Mouse (Mus musculus): ENCODE results near the gene Cebpz. TPM values are rescaled to one million over a fixed set of nuclear protein-coding genes. Genes with fewer than 3 reads are reported as not detected.
A peak's percentile ranks its signal among the peaks of the same experiment; 100 is the strongest.

Gene Cebpz
- polyA plus RNA-seq, 1 experiment, result 1.0 TPM

GRCm38 (mm10) chr17:78906892-78907291, 30.0 kb downstream of the Cebpz start, which contains the start of gene Sult6b1:
Sult6b1 (minus strand) TSS chr17:78906992.
- TF ChIP-seq POLR2A (IDR thresholded peaks at IDR 0.05; ENCODE audit: low read depth, low read length) (no peak), CTCF (IDR thresholded peaks at IDR 0.05; ENCODE audit: extremely low read depth, insufficient read length, insufficient replicate concordance, low read depth, low read length) (no peak)
- Histone ChIP-seq H3K36me3 (ENCODE audit: control insufficient read depth, insufficient read depth, low read length) (no peaks in the 10 kb centered on the region), H3K27ac (ENCODE audit: insufficient read depth, low read depth, low read length) (no peak within 1 kb of the TSS), H3K4me3 (ENCODE audit: low read depth, low read length) (no peak within 1 kb of the TSS), H3K27me3 (ENCODE audit: control insufficient read depth, insufficient read depth, low read length) (no peaks in the 10 kb centered on the region), H3K4me1 (ENCODE audit: control insufficient read depth, insufficient read depth, insufficient read length, low read length) (peaks cover 3% of the 10 kb centered on the region; the same call in 1 of the 2 replicates)
- 86% methylated on average over 5 of the region's 5 CpGs for WGBS

- no peak for TF ChIP-seq POLR2A (IDR thresholded peaks at IDR 0.05; ENCODE audit: low read depth, low read length)
- no peak for TF ChIP-seq CTCF (IDR thresholded peaks at IDR 0.05; ENCODE audit: extremely low read depth, insufficient read length, insufficient replicate concordance, low read depth, low read length)
- H3K4me1 ChIP-seq (ENCODE audit: control insufficient read depth, insufficient read depth, insufficient read length, low read length), result no peaks in the 10 kb centered on the region
- H3K4me3 ChIP-seq (ENCODE audit: low read depth, low read length), result no peak overlapping the region
- no peaks in the 10 kb centered on the region for H3K36me3 ChIP-seq (ENCODE audit: control insufficient read depth, insufficient read depth, low read length)
- 72% methylated on average over 2 of the region's 2 CpGs for WGBS
- H3K27ac ChIP-seq (ENCODE audit: insufficient read depth, low read depth, low read length), result no peak overlapping the region
- no peaks in the 10 kb centered on the region for H3K27me3 ChIP-seq (ENCODE audit: control insufficient read depth, insufficient read depth, low read length)
Measured at GRCm38 (mm10) chr17:78903158-78903557, 33.7 kb downstream of the Cebpz start.

- 13% methylated on average over 8 of the region's 8 CpGs for WGBS
- Histone ChIP-seq H3K4me1 (ENCODE audit: control insufficient read depth, insufficient read depth, insufficient read length, low read length) (no peaks in the 10 kb centered on the region), H3K4me3 (ENCODE audit: low read depth, low read length) (peak overlapping the region; percentile 30; the same call in 1 of the 2 replicates), H3K27ac (ENCODE audit: insufficient read depth, low read depth, low read length) (no peak overlapping the region), H3K27me3 (ENCODE audit: control insufficient read depth, insufficient read depth, low read length) (no peaks in the 10 kb centered on the region), H3K36me3 (ENCODE audit: control insufficient read depth, insufficient read depth, low read length) (no peaks in the 10 kb centered on the region)
- TF ChIP-seq POLR2A (IDR thresholded peaks at IDR 0.05; ENCODE audit: low read depth, low read length) (no peak), CTCF (IDR thresholded peaks at IDR 0.05; ENCODE audit: extremely low read depth, insufficient read length, insufficient replicate concordance, low read depth, low read length) (peak; percentile 58; the same call in 1 of the 2 replicates)
Measured at GRCm38 (mm10) chr17:78895394-78895793, 41.5 kb downstream of the Cebpz start.

GRCm38 (mm10) chr17:78894991-78895390, 41.9 kb downstream of the Cebpz start:
- H3K27ac ChIP-seq (ENCODE audit: insufficient read depth, low read depth, low read length), result no peak overlapping the region
- H3K4me1 ChIP-seq (ENCODE audit: control insufficient read depth, insufficient read depth, insufficient read length, low read length), result no peaks in the 10 kb centered on the region
- WGBS, result 69% methylated on average over 7 of the region's 7 CpGs
- H3K36me3 ChIP-seq (ENCODE audit: control insufficient read depth, insufficient read depth, low read length), result no peaks in the 10 kb centered on the region
- no peak overlapping the region for H3K4me3 ChIP-seq (ENCODE audit: low read depth, low read length)
- H3K27me3 ChIP-seq (ENCODE audit: control insufficient read depth, insufficient read depth, low read length), result no peaks in the 10 kb centered on the region
- TF ChIP-seq POLR2A (IDR thresholded peaks at IDR 0.05; ENCODE audit: low read depth, low read length), result no peak
- no peak for TF ChIP-seq CTCF (IDR thresholded peaks at IDR 0.05; ENCODE audit: extremely low read depth, insufficient read length, insufficient replicate concordance, low read depth, low read length)

- TF ChIP-seq CTCF (IDR thresholded peaks at IDR 0.05; ENCODE audit: extremely low read depth, insufficient read length, insufficient replicate concordance, low read depth, low read length), result no peak
- TF ChIP-seq POLR2A (IDR thresholded peaks at IDR 0.05; ENCODE audit: low read depth, low read length), result no peak
- Histone ChIP-seq H3K4me3 (ENCODE audit: low read depth, low read length) (no peak overlapping the region), H3K27me3 (ENCODE audit: control insufficient read depth, insufficient read depth, low read length) (no peaks in the 10 kb centered on the region), H3K36me3 (ENCODE audit: control insufficient read depth, insufficient read depth, low read length) (no peaks in the 10 kb centered on the region), H3K27ac (ENCODE audit: insufficient read depth, low read depth, low read length) (no peak overlapping the region), H3K4me1 (ENCODE audit: control insufficient read depth, insufficient read depth, insufficient read length, low read length) (no peaks in the 10 kb centered on the region)
- 71% methylated on average over 9 of the region's 9 CpGs for WGBS
Measured at GRCm38 (mm10) chr17:78891020-78891419, 45.8 kb downstream of the Cebpz start.

GRCm38 (mm10) chr17:78889184-78889583, 47.7 kb downstream of the Cebpz start:
- H3K4me3 ChIP-seq (ENCODE audit: low read depth, low read length), result no peak overlapping the region
- TF ChIP-seq POLR2A (IDR thresholded peaks at IDR 0.05; ENCODE audit: low read depth, low read length) (no peak), CTCF (IDR thresholded peaks at IDR 0.05; ENCODE audit: extremely low read depth, insufficient read length, insufficient replicate concordance, low read depth, low read length) (no peak)
- no peak overlapping the region for H3K27ac ChIP-seq (ENCODE audit: insufficient read depth, low read depth, low read length)
- H3K27me3 ChIP-seq (ENCODE audit: control insufficient read depth, insufficient read depth, low read length), result no peaks in the 10 kb centered on the region
- no peaks in the 10 kb centered on the region for H3K4me1 ChIP-seq (ENCODE audit: control insufficient read depth, insufficient read depth, insufficient read length, low read length)
- WGBS, result 63% methylated on average over 3 of the region's 3 CpGs
- no peaks in the 10 kb centered on the region for H3K36me3 ChIP-seq (ENCODE audit: control insufficient read depth, insufficient read depth, low read length)

- H3K27ac ChIP-seq (ENCODE audit: insufficient read depth, low read depth, low read length), result no peak overlapping the region
- H3K4me3 ChIP-seq (ENCODE audit: low read depth, low read length), result no peak overlapping the region
- WGBS, result 85% methylated on average over 4 of the region's 4 CpGs
- TF ChIP-seq CTCF (IDR thresholded peaks at IDR 0.05; ENCODE audit: extremely low read depth, insufficient read length, insufficient replicate concordance, low read depth, low read length), result no peak
- no peak for TF ChIP-seq POLR2A (IDR thresholded peaks at IDR 0.05; ENCODE audit: low read depth, low read length)
- H3K4me1 ChIP-seq (ENCODE audit: control insufficient read depth, insufficient read depth, insufficient read length, low read length), result no peaks in the 10 kb centered on the region
- no peaks in the 10 kb centered on the region for H3K36me3 ChIP-seq (ENCODE audit: control insufficient read depth, insufficient read depth, low read length)
- H3K27me3 ChIP-seq (ENCODE audit: control insufficient read depth, insufficient read depth, low read length), result no peaks in the 10 kb centered on the region
Measured at GRCm38 (mm10) chr17:78888554-78888953, 48.3 kb downstream of the Cebpz start.
